Mouse (Mus musculus): ENCODE results near the gene 9030025P20Rik. TPM values are rescaled to one million over a fixed set of nuclear protein-coding genes. Genes with fewer than 3 reads are reported as not detected.

9030025P20Rik gene
- polyA plus RNA-seq, 1 experiment from 2014 or later = 13.1 TPM

Other genes with a start within 250 kb of the 9030025P20Rik start
- 4.3 and 6.1 TPM in 2 replicates for gene Wdr27, start 35.3 kb upstream of the 9030025P20Rik start, polyA plus RNA-seq (2014; fragmentation: Nextera tagmentation; extraction: Ambion mirVana)
- gene 1600012H06Rik, start 35.3 kb upstream of the 9030025P20Rik start, polyA plus RNA-seq (2014; fragmentation: Nextera tagmentation; extraction: Ambion mirVana) = 29.5 and 32.4 TPM in 2 replicates
- 33.2 and 36.2 TPM in 2 replicates for gene Phf10, start 17.2 kb upstream of the 9030025P20Rik start, polyA plus RNA-seq (2014; fragmentation: Nextera tagmentation; extraction: Ambion mirVana)
- gene Gm3417, start 322 bp downstream of the 9030025P20Rik start, polyA plus RNA-seq (2014; fragmentation: Nextera tagmentation; extraction: Ambion mirVana) = 1.9 and 2.2 TPM in 2 replicates
- 6.7 and 9.2 TPM in 2 replicates for gene Gm3435, start 31.7 kb downstream of the 9030025P20Rik start, polyA plus RNA-seq (2014; fragmentation: Nextera tagmentation; extraction: Ambion mirVana)
- gene Ermard, start 62.7 kb downstream of the 9030025P20Rik start, polyA plus RNA-seq (2014; fragmentation: Nextera tagmentation; extraction: Ambion mirVana) = 98.2 and 107 TPM in 2 replicates
- not detected in 2 replicates for gene Tcte3, start 63.0 kb downstream of the 9030025P20Rik start, polyA plus RNA-seq (2014; fragmentation: Nextera tagmentation; extraction: Ambion mirVana)
- gene Gm3448, start 63.1 kb downstream of the 9030025P20Rik start, polyA plus RNA-seq (2014; fragmentation: Nextera tagmentation; extraction: Ambion mirVana) = 4.2 and 4.6 TPM in 2 replicates

Measured in forebrain, embryonic 11.5 days (tissue).